Mouse (Mus musculus): ENCODE measurements at regions not wholly inside any gene's neighbourhood (a gene's known extent, or its start where the extent isn't known, plus 50 kb on each side); places are given as distances from the start of the nearest gene placed in this dataset.

- no peak for DNase-seq (ENCODE audit: low spot score)
Measured at GRCm38 (mm10) chr5:29870537-29870936, 134.8 kb upstream of the Gm5129 start.

- no peak for DNase-seq (ENCODE audit: low spot score)
Measured at GRCm38 (mm10) chr5:29875451-29875850, 137.5 kb upstream of the Il6 start.

- DNase-seq (ENCODE audit: low spot score): no peak
Measured at GRCm38 (mm10) chr5:29887267-29887841, 125.6 kb upstream of the Il6 start.

GRCm38 (mm10) chr5:29892344-29892743 is 120.6 kb upstream of the Il6 start:
- DNase-seq (ENCODE audit: low spot score): no peak

GRCm38 (mm10) chr5:29892861-29893260 is 120.1 kb upstream of the Il6 start:
- no peak for DNase-seq (ENCODE audit: low spot score)

- DNase-seq (ENCODE audit: low spot score): no peak
Measured at GRCm38 (mm10) chr5:29893829-29894228, 119.1 kb upstream of the Il6 start.

GRCm38 (mm10) chr5:29894606-29895595 is 118.0 kb upstream of the Il6 start:
- no peak for DNase-seq (ENCODE audit: low spot score)

- no peak for DNase-seq (ENCODE audit: low spot score)
Measured at GRCm38 (mm10) chr5:29897617-29898016, 115.3 kb upstream of the Il6 start.

- peak; percentile 55 for DNase-seq (ENCODE audit: low spot score)
Measured at GRCm38 (mm10) chr5:29901716-29902115, 111.2 kb upstream of the Il6 start.

GRCm38 (mm10) chr5:29920295-29920694 is 92.6 kb upstream of the Il6 start:
- no peak for DNase-seq (ENCODE audit: low spot score)

- DNase-seq (ENCODE audit: low spot score): no peak
Measured at GRCm38 (mm10) chr5:29925527-29925926, 87.4 kb upstream of the Il6 start.

GRCm38 (mm10) chr5:29927594-29927993 is 85.3 kb upstream of the Il6 start:
- DNase-seq (ENCODE audit: low spot score): no peak

GRCm38 (mm10) chr5:29929381-29929780 is 83.5 kb upstream of the Il6 start:
- DNase-seq (ENCODE audit: low spot score): no peak

GRCm38 (mm10) chr5:29947225-29947624 is 65.7 kb upstream of the Il6 start:
- DNase-seq (ENCODE audit: low spot score): no peak

- DNase-seq (ENCODE audit: low spot score): no peak
Measured at GRCm38 (mm10) chr5:29948161-29948560, 64.8 kb upstream of the Il6 start.

- DNase-seq (ENCODE audit: low spot score): no peak
Measured at GRCm38 (mm10) chr5:29950456-29951170, 62.3 kb upstream of the Il6 start.

GRCm38 (mm10) chr5:29951381-29952350 is 61.2 kb upstream of the Il6 start:
- DNase-seq (ENCODE audit: low spot score): no peak
